Mouse (Mus musculus) spleen, adult 2 months (tissue): Measurements from ENCODE around the gene Rprm.

ENCODE experiments used
- CTCF ChIP-seq: fragments of 200-500 bp; IDR thresholded peaks from 2 replicates; pipeline ENCODE4 v1.5.1; 2011; ENCODE audit warnings: mild to moderate bottlenecking, inconsistent platforms; ENCODE audit not compliant: insufficient read depth, insufficient read length, insufficient replicate concordance; ENCODE audit errors: extremely low read depth
- POLR2A ChIP-seq: fragments of 200-500 bp; IDR thresholded peaks from 2 replicates; pipeline ENCODE4 v1.6.1; 2011; ENCODE audit warnings: low read depth, low read length, inconsistent platforms

DNA sequence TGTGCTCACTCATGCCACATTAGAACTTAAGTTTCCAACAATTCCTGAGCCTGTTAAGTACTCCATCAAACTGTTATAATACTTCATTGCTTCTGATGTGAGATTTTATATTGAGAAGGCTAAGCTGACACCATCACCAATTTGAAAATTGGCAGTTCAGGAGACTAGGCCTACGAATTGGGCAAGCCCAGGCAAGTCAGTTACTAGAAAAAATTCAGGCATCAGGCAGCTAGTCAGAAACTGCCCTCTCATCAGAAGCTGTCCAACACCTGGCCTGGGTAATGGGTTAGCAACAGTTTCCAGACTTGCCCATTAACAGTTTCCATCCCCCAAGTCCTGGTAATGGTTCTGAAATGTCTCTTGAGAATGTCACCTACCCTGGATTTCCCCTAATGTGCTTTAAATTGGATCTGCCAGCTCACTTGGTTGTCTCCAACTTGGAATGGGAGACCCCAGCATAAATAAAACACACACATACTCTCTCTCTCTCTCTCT lies 20.9 kb upstream of the Rprm start:
- TF ChIP-seq CTCF: no peak
- TF ChIP-seq POLR2A: no peak
